Mouse (Mus musculus) MEL (cell line): ENCODE data around the gene Gm14137. TPM values are rescaled to one million over a fixed set of nuclear protein-coding genes. Genes with fewer than 3 reads are reported as not detected.
A peak's percentile ranks its signal among the peaks of the same experiment; 100 is the strongest.

ENCODE experiments used
- DNase-seq: peaks from one replicate; pipeline ENCODE4 v3.0.0; 2011; ENCODE audit warnings: low read depth, low spot score
- H3K27ac ChIP-seq: 2 replicates; pipeline ENCODE4 v1.5.1; 2012; ENCODE audit warnings: low read depth, mild to moderate bottlenecking, control low read depth, low read length, moderate library complexity; ENCODE audit not compliant: control insufficient read depth
- H3K27me3 ChIP-seq, 2 experiments: fragments of 150-350 bp in 1 of 2; sonication (generic) in 1 of 2; 2 replicates each; pipeline ENCODE4 v1.6.1; 2012; ENCODE audit warnings: low read length in 2 of 2, mild to moderate bottlenecking in 2 of 2, improper control_type of control experiment in 1 of 2, moderate library complexity in 1 of 2; ENCODE audit not compliant: insufficient read depth in 2 of 2, control insufficient read depth in 1 of 2
- H3K36me3 ChIP-seq, 2 experiments: 2 replicates each; pipeline ENCODE4 v1.6.1; 2012 to 2014; ENCODE audit warnings: low read length in 2 of 2, improper control_type of control experiment in 1 of 2, inconsistent platforms in 1 of 2, mild to moderate bottlenecking in 1 of 2; ENCODE audit not compliant: insufficient read depth in 2 of 2, control insufficient read depth in 1 of 2
- H3K4me1 ChIP-seq, 2 experiments: fragments of 150-350 bp in 1 of 2; sonication (generic) in 1 of 2; 2 replicates each; pipeline ENCODE4 v1.6.1; 2012; ENCODE audit warnings: low read length in 2 of 2, improper control_type of control experiment in 1 of 2, mild to moderate bottlenecking in 1 of 2; ENCODE audit not compliant: insufficient read depth in 2 of 2, control insufficient read depth in 1 of 2
- H3K4me3 ChIP-seq, 2 experiments: fragments of 150-350 bp in 1 of 2; sonication (generic) in 1 of 2; 2 replicates each; pipeline ENCODE4 v1.5.1; 2012; ENCODE audit warnings: low read depth in 2 of 2, low read length in 2 of 2, mild to moderate bottlenecking in 2 of 2, moderate library complexity in 2 of 2, control low read depth in 1 of 2, improper control_type of control experiment in 1 of 2; ENCODE audit not compliant: control insufficient read depth in 1 of 2, insufficient read depth in 1 of 2
- H3K79me2 ChIP-seq: 2 replicates; pipeline ENCODE4 v1.6.1; 2012; ENCODE audit warnings: mild to moderate bottlenecking, low read length, moderate library complexity; ENCODE audit not compliant: control insufficient read depth, poor library complexity, insufficient read depth
- H3K9ac ChIP-seq: 2 replicates; pipeline ENCODE4 v1.6.1; 2012; ENCODE audit warnings: low read depth, mild to moderate bottlenecking, control low read depth, low read length, moderate library complexity; ENCODE audit not compliant: control insufficient read depth, poor library complexity, severe bottlenecking
- H3K9me3 ChIP-seq: fragments of 150-350 bp; sonication (generic); replicated peaks from 2 replicates; pipeline ENCODE4 v1.6.1; 2012; ENCODE audit warnings: mild to moderate bottlenecking, low read length, improper control_type of control experiment, moderate library complexity; ENCODE audit not compliant: insufficient read depth
- BHLHE40 ChIP-seq: IDR thresholded peaks from 2 replicates; pipeline ENCODE4 v1.6.1; 2012; ENCODE audit warnings: low read depth, mild to moderate bottlenecking, inconsistent platforms, low read length, improper control_type of control experiment, borderline replicate concordance
- CHD2 ChIP-seq: IDR thresholded peaks from 2 replicates; pipeline ENCODE4 v1.6.1; 2011; ENCODE audit warnings: low read length, improper control_type of control experiment
- CTCF ChIP-seq, 3 experiments: IDR thresholded peaks in 2 of 3; conservative IDR thresholded peaks in 1 of 3; 2 replicates each; pipeline ENCODE4 v1.5.1; 2011 to 2012; ENCODE audit warnings: low read length in 3 of 3, low read depth in 2 of 3, mild to moderate bottlenecking in 2 of 3, improper control_type of control experiment in 1 of 3, inconsistent platforms in 1 of 3, mixed read lengths in 1 of 3, moderate library complexity in 1 of 3; ENCODE audit not compliant: control insufficient read depth in 1 of 3, insufficient read depth in 1 of 3, poor library complexity in 1 of 3, severe bottlenecking in 1 of 3
- E2F4 ChIP-seq: IDR thresholded peaks from 2 replicates; pipeline ENCODE4 v1.6.1; 2011; ENCODE audit warnings: low read depth, low read length, improper control_type of control experiment, borderline replicate concordance
- ELF1 ChIP-seq: IDR thresholded peaks from 2 replicates; pipeline ENCODE4 v1.6.1; 2014; ENCODE audit warnings: low read depth, mild to moderate bottlenecking, inconsistent platforms, low read length, improper control_type of control experiment, moderate library complexity
- EP300 ChIP-seq, 2 experiments: IDR thresholded peaks; 2 replicates each; pipeline ENCODE4 v1.6.1; 2011; ENCODE audit warnings: improper control_type of control experiment in 2 of 2, low read length in 2 of 2, low read depth in 1 of 2, mild to moderate bottlenecking in 1 of 2
- ETS1 ChIP-seq: IDR thresholded peaks from 2 replicates; pipeline ENCODE4 v1.6.1; 2012; ENCODE audit warnings: low read depth, mild to moderate bottlenecking, inconsistent platforms, low read length, improper control_type of control experiment, moderate library complexity
- GABPA ChIP-seq: IDR thresholded peaks from 2 replicates; pipeline ENCODE4 v1.6.1; 2012; ENCODE audit warnings: low read depth, mild to moderate bottlenecking, inconsistent platforms, low read length, improper control_type of control experiment, moderate library complexity
- GATA1 ChIP-seq: IDR thresholded peaks from 2 replicates; pipeline ENCODE4 v1.6.1; 2011; ENCODE audit warnings: low read depth, low read length, improper control_type of control experiment
- HCFC1 ChIP-seq: IDR thresholded peaks from 2 replicates; pipeline ENCODE4 v1.6.1; 2012; ENCODE audit warnings: low read depth, mild to moderate bottlenecking, inconsistent platforms, low read length, improper control_type of control experiment, moderate library complexity
- JUND ChIP-seq: IDR thresholded peaks from 2 replicates; pipeline ENCODE4 v1.6.1; 2011; ENCODE audit warnings: low read depth, mild to moderate bottlenecking, improper control_type of control experiment, low read length
- KAT2A ChIP-seq: conservative IDR thresholded peaks from 2 replicates; pipeline ENCODE4 v1.6.1; 2012; ENCODE audit warnings: low read depth, low read length, improper control_type of control experiment, inconsistent platforms
- MAFK ChIP-seq: IDR thresholded peaks from 2 replicates; pipeline ENCODE4 v1.6.1; 2011; ENCODE audit warnings: low read depth, mild to moderate bottlenecking, low read length, improper control_type of control experiment, borderline replicate concordance
- MAX ChIP-seq: IDR thresholded peaks from 2 replicates; pipeline ENCODE4 v1.6.1; 2011; ENCODE audit warnings: low read length, improper control_type of control experiment
- MEF2A ChIP-seq: IDR thresholded peaks from 2 replicates; pipeline ENCODE4 v1.6.1; 2014; ENCODE audit warnings: low read depth, mild to moderate bottlenecking, inconsistent platforms, low read length, improper control_type of control experiment; ENCODE audit not compliant: poor library complexity, insufficient replicate concordance, severe bottlenecking; ENCODE audit errors: extremely low read depth
- MXI1 ChIP-seq: IDR thresholded peaks from 2 replicates; pipeline ENCODE4 v1.6.1; 2011; ENCODE audit warnings: mild to moderate bottlenecking, low read depth, low read length, improper control_type of control experiment
- MYB ChIP-seq: IDR thresholded peaks from 2 replicates; pipeline ENCODE4 v1.6.1; 2011; ENCODE audit warnings: mild to moderate bottlenecking, low read depth, low read length, improper control_type of control experiment
- MYC ChIP-seq: IDR thresholded peaks from 2 replicates; pipeline ENCODE4 v1.6.1; 2011; ENCODE audit warnings: low read depth, mild to moderate bottlenecking, low read length, improper control_type of control experiment, moderate library complexity
- NELFE ChIP-seq: IDR thresholded peaks from 2 replicates; pipeline ENCODE4 v1.6.1; 2011; ENCODE audit warnings: low read depth, low read length, improper control_type of control experiment
- NRF1 ChIP-seq: IDR thresholded peaks from 2 replicates; pipeline ENCODE4 v1.6.1; 2014; ENCODE audit warnings: low read depth, mild to moderate bottlenecking, inconsistent platforms, low read length, improper control_type of control experiment, moderate library complexity; ENCODE audit not compliant: poor library complexity, insufficient read depth, severe bottlenecking
- POLR2A ChIP-seq, 2 experiments: IDR thresholded peaks; 2 replicates each; pipeline ENCODE4 v1.6.1; 2011 to 2012; ENCODE audit warnings: low read length in 2 of 2, mild to moderate bottlenecking in 2 of 2, control low read depth in 1 of 2, improper control_type of control experiment in 1 of 2, low read depth in 1 of 2, moderate library complexity in 1 of 2; ENCODE audit not compliant: control insufficient read depth in 1 of 2, insufficient read depth in 1 of 2, poor library complexity in 1 of 2
- POLR2AphosphoS2 ChIP-seq: IDR thresholded peaks from 2 replicates; pipeline ENCODE4 v1.6.1; 2011; ENCODE audit warnings: low read length, improper control_type of control experiment
- POLR2AphosphoS5 ChIP-seq: IDR thresholded peaks from 2 replicates; pipeline ENCODE4 v1.6.1; 2012; ENCODE audit warnings: low read depth, borderline replicate concordance, mild to moderate bottlenecking, inconsistent platforms, low read length, moderate library complexity, mixed read lengths
- RAD21 ChIP-seq: IDR thresholded peaks from 2 replicates; pipeline ENCODE4 v1.6.1; 2011; ENCODE audit warnings: mild to moderate bottlenecking, low read depth, low read length, improper control_type of control experiment
- RCOR1 ChIP-seq: IDR thresholded peaks from 2 replicates; pipeline ENCODE4 v1.6.1; 2012; ENCODE audit warnings: low read depth, mild to moderate bottlenecking, inconsistent platforms, low read length, improper control_type of control experiment
- SIN3A ChIP-seq: IDR thresholded peaks from 2 replicates; pipeline ENCODE4 v1.6.1; 2012; ENCODE audit warnings: low read length, improper control_type of control experiment, inconsistent platforms
- SMC3 ChIP-seq: IDR thresholded peaks from 2 replicates; pipeline ENCODE4 v1.6.1; 2011; ENCODE audit warnings: low read depth, low read length, improper control_type of control experiment
- TAL1 ChIP-seq: IDR thresholded peaks from 2 replicates; pipeline ENCODE4 v1.6.1; 2012; ENCODE audit warnings: mild to moderate bottlenecking, inconsistent platforms, low read length, moderate library complexity, mixed read lengths
- TBP ChIP-seq: IDR thresholded peaks from 2 replicates; pipeline ENCODE4 v1.8.0; 2011; ENCODE audit warnings: low read depth, low read length, improper control_type of control experiment
- TCF12 ChIP-seq: IDR thresholded peaks from 2 replicates; pipeline ENCODE4 v1.6.1; 2014; ENCODE audit warnings: low read depth, mild to moderate bottlenecking, inconsistent platforms, low read length, improper control_type of control experiment, moderate library complexity
- UBTF ChIP-seq: IDR thresholded peaks from 2 replicates; pipeline ENCODE4 v1.6.1; 2012; ENCODE audit warnings: low read depth, mild to moderate bottlenecking, inconsistent platforms, low read length, improper control_type of control experiment, moderate library complexity, borderline replicate concordance; ENCODE audit not compliant: insufficient read depth
- USF1 ChIP-seq: IDR thresholded peaks from 2 replicates; pipeline ENCODE4 v1.6.1; 2014; ENCODE audit warnings: low read depth, mild to moderate bottlenecking, inconsistent platforms, low read length, improper control_type of control experiment, moderate library complexity
- ZC3H11A ChIP-seq: IDR thresholded peaks from 2 replicates; pipeline ENCODE4 v1.6.1; 2012; ENCODE audit warnings: low read depth, mild to moderate bottlenecking, inconsistent platforms, low read length, improper control_type of control experiment
- ZKSCAN1 ChIP-seq: IDR thresholded peaks from 2 replicates; pipeline ENCODE4 v1.6.1; 2012; ENCODE audit warnings: low read depth, mild to moderate bottlenecking, inconsistent platforms, low read length, improper control_type of control experiment, moderate library complexity
- ZMIZ1 ChIP-seq: IDR thresholded peaks from 2 replicates; pipeline ENCODE4 v1.6.1; 2012; ENCODE audit warnings: low read depth, mild to moderate bottlenecking, inconsistent platforms, low read length, improper control_type of control experiment, moderate library complexity
- ZNF384 ChIP-seq: IDR thresholded peaks from 2 replicates; pipeline ENCODE4 v1.6.1; 2012; ENCODE audit warnings: low read depth, mild to moderate bottlenecking, inconsistent platforms, low read length, improper control_type of control experiment
- polyA plus RNA-seq, 2 experiments: library from polyadenylated mRNA; stranded (reverse) in 1 of 2; unstranded in 1 of 2; fragments of >175 nt in 1 of 2; fragments of >200 nt in 1 of 2; gene quantifications; 2 replicates each; pipeline versions ENCODE4 v1.2.1 to v1.2.4; 2012; ENCODE audit warnings: low replicate concordance in 2 of 2, low read depth in 1 of 2; ENCODE audit not compliant: insufficient read length in 2 of 2, insufficient read depth in 1 of 2, missing spikeins in 1 of 2
- total RNA-seq: library from RNA; depleted of rRNA; stranded (reverse); fragments of 300-350 nt; gene quantifications from 2 replicates; pipeline ENCODE4 v1.2.3, GENCODE M21; 2012

Gm14137 gene
- total and polyA plus RNA-seq, 3 experiments, result 0.71 TPM; not detected in 2

- peak; percentile 98 for DNase-seq
- H3K4me1 ChIP-seq, result peaks cover 2 to 8% of the 10 kb centered on the region in 2 experiments; a peak in 3 of 4 replicates
- H3K79me2 ChIP-seq, result peaks cover 9% of the 10 kb centered on the region
- H3K9me3 ChIP-seq, result no peaks in the 10 kb centered on the region
- no peaks in the 10 kb centered on the region for H3K27me3 ChIP-seq
- H3K9ac ChIP-seq, result peak within 1 kb of the TSS; percentile 86
- H3K4me3 ChIP-seq, result peak within 1 kb of the TSS; percentile 85 to 94
- H3K27ac ChIP-seq, result peak within 1 kb of the TSS; percentile 91
- peaks cover 0 to 5% of the 10 kb centered on the region in 2 experiments; a peak in 2 of 4 replicates for H3K36me3 ChIP-seq
- TF ChIP-seq ZKSCAN1, result no peak
- TF ChIP-seq ETS1, result 0 out of 2 replicates have a peak, but pooled peaks have one; percentile 25
- TF ChIP-seq EP300 (IDR thresholded peaks at IDR 0.05; ENCODE audit: low read depth in 1 of 2, low read length in 2 of 2), result no peak
- TF ChIP-seq SIN3A, result peak; percentile 88
- TF ChIP-seq TCF12, result peak; percentile 35; the same call in 1 of the 2 replicates
- peak; percentile 96 for TF ChIP-seq HCFC1
- TF ChIP-seq MEF2A, result no peak
- TF ChIP-seq CTCF (IDR thresholded peaks at IDR 0.05 in 2 of 3, conservative IDR thresholded peaks at IDR 0.05 in 1 of 3; ENCODE audit: control insufficient read depth in 1 of 3, insufficient read depth in 1 of 3, low read depth in 2 of 3, low read length in 3 of 3, poor library complexity in 1 of 3, severe bottlenecking in 1 of 3), result no peak
- TF ChIP-seq NRF1, result peak; percentile 68
- TF ChIP-seq MYC, result no peak; the same call in 1 of the 2 replicates
- TF ChIP-seq POLR2A (IDR thresholded peaks at IDR 0.05; ENCODE audit: control insufficient read depth in 1 of 2, insufficient read depth in 1 of 2, low read depth in 1 of 2, low read length in 2 of 2, poor library complexity in 1 of 2), result peak; percentile 65 to 85
- no peak for TF ChIP-seq MAX
- no peak for TF ChIP-seq MAFK
- no peak for TF ChIP-seq GATA1
- TF ChIP-seq ZNF384, result no peak
- no peak for TF ChIP-seq UBTF
- TF ChIP-seq BHLHE40, result no peak
- peak; percentile 97 for TF ChIP-seq KAT2A
- no peak for TF ChIP-seq JUND
- TF ChIP-seq POLR2AphosphoS5, result no peak
- TF ChIP-seq RCOR1, result no peak
- no peak for TF ChIP-seq USF1
- TF ChIP-seq ZC3H11A, result no peak
- TF ChIP-seq SMC3, result no peak
- peak; percentile 86 for TF ChIP-seq NELFE
- TF ChIP-seq GABPA, result no peak; the same call in 1 of the 2 replicates
- TF ChIP-seq RAD21, result no peak
- peak; percentile 53; the same call in 1 of the 2 replicates for TF ChIP-seq E2F4
- TF ChIP-seq TAL1, result no peak
- TF ChIP-seq MXI1, result peak; percentile 69
- TF ChIP-seq ELF1, result peak; percentile 85
- peak; percentile 47; the same call in 1 of the 2 replicates for TF ChIP-seq TBP
- no peak for TF ChIP-seq CHD2
- no peak for TF ChIP-seq MYB
- TF ChIP-seq ZMIZ1, result peak; percentile 75; the same call in 1 of the 2 replicates
- peak; percentile 66 for TF ChIP-seq POLR2AphosphoS2
Measured at GRCm38 (mm10) chr2:119208344-119209175, 34.3 kb downstream of the Gm14137 start, which contains the start of the genes Zfyve19 and Dnajc17. Zfyve19 (plus strand) TSS chr2:119208617. Dnajc17 (minus strand) TSS chr2:119208795.
